Comparison of ENCODE assay signal across 13 mouse cellular contexts in genomic region chr12:25233027-25233535, GRCm38 (mm10).
DNase-seq lines count a peak whose midpoint lies in the region; ATAC-seq and TF ChIP-seq lines count a peak whose summit lies in the region.
"Had no signal": no experiment of that assay in that cellular context is flagged by ENCODE, and none has a peak within 500 bp of the region (broad histone marks: within the 10 kb centered on the region; RNA-seq: fewer than 3 reads in every experiment).

No protein-coding gene starts in this region.

- H3K4me3 ChIP-seq in intestine, embryonic 15.5 days (replicated peaks) = no peak overlapping the region
- no peak overlapping the region for H3K4me3 ChIP-seq in intestine, postnatal 0 days (ENCODE audit: low read depth, low read length)
- H3K4me3 ChIP-seq in lung, embryonic 15.5 days = no peak overlapping the region
- no peak overlapping the region for H3K4me3 ChIP-seq in heart, embryonic 16.5 days (ENCODE audit: low read length)
- no peak overlapping the region for H3K4me3 ChIP-seq in stomach, postnatal 0 days (ENCODE audit: low read depth, low read length)
- no peak overlapping the region for H3K4me3 ChIP-seq in midbrain, embryonic 11.5 days (ENCODE audit: low read depth, low read length)
- H3K4me3 ChIP-seq: embryonic facial prominence, embryonic 13.5 days; forebrain, embryonic 12.5 days; neural tube, embryonic 12.5 days had no signal

- H3K27ac ChIP-seq in intestine, embryonic 15.5 days = no peak overlapping the region
- no peak overlapping the region for H3K27ac ChIP-seq in intestine, postnatal 0 days (ENCODE audit: low read depth, low read length)
- H3K27ac ChIP-seq in lung, embryonic 15.5 days = peak overlapping the region; percentile 74
- peak overlapping the region; percentile 33; the same call in 1 of the 2 replicates for H3K27ac ChIP-seq in heart, embryonic 16.5 days (ENCODE audit: low read length)
- H3K27ac ChIP-seq in stomach, postnatal 0 days (replicated peaks) = 0 out of 2 replicates have a peak overlapping the region, but pooled peaks have one; percentile 13
- H3K27ac ChIP-seq in midbrain, embryonic 11.5 days (ENCODE audit: low read depth, low read length) = no peak overlapping the region
- H3K27ac ChIP-seq: embryonic facial prominence, embryonic 13.5 days; forebrain, embryonic 12.5 days; neural tube, embryonic 12.5 days had no signal

- H3K4me2 ChIP-seq in intestine, embryonic 15.5 days (replicated peaks) = no peak overlapping the region
- H3K4me2 ChIP-seq in intestine, postnatal 0 days (replicated peaks; ENCODE audit: low read depth) = no peak overlapping the region
- H3K4me2 ChIP-seq in lung, embryonic 15.5 days = no peak overlapping the region
- no peak overlapping the region for H3K4me2 ChIP-seq in heart, embryonic 16.5 days (ENCODE audit: low read depth, low read length)
- no peak overlapping the region for H3K4me2 ChIP-seq in stomach, postnatal 0 days (replicated peaks; ENCODE audit: low read depth)
- H3K4me2 ChIP-seq in midbrain, embryonic 11.5 days = no peak overlapping the region
- H3K4me2 ChIP-seq: embryonic facial prominence, embryonic 13.5 days; forebrain, embryonic 12.5 days; neural tube, embryonic 12.5 days had no signal

- no peak for TF ChIP-seq EP300 in stomach, postnatal 0 days (optimal IDR thresholded peaks at IDR 0.05)

- H3K27me3 ChIP-seq in intestine, embryonic 15.5 days (replicated peaks) = no peaks in the 10 kb centered on the region
- H3K27me3 ChIP-seq in intestine, postnatal 0 days (replicated peaks; ENCODE audit: control insufficient read depth, insufficient read depth, low read length) = no peaks in the 10 kb centered on the region
- H3K27me3 ChIP-seq in lung, embryonic 15.5 days = no peaks in the 10 kb centered on the region
- H3K27me3 ChIP-seq in heart, embryonic 16.5 days (ENCODE audit: control insufficient read depth, insufficient read depth, low read length) = no peaks in the 10 kb centered on the region
- no peaks in the 10 kb centered on the region for H3K27me3 ChIP-seq in stomach, postnatal 0 days (ENCODE audit: control insufficient read depth, insufficient read depth, low read length)
- H3K27me3 ChIP-seq in midbrain, embryonic 11.5 days (ENCODE audit: control insufficient read depth, insufficient read depth, low read length) = no peaks in the 10 kb centered on the region
- H3K27me3 ChIP-seq: forebrain, embryonic 12.5 days; neural tube, embryonic 12.5 days had no signal

- H3K9ac ChIP-seq in intestine, embryonic 15.5 days = no peak overlapping the region
- no peak overlapping the region for H3K9ac ChIP-seq in intestine, postnatal 0 days (ENCODE audit: low read depth, low read length)
- no peak overlapping the region for H3K9ac ChIP-seq in lung, embryonic 15.5 days
- H3K9ac ChIP-seq in heart, embryonic 16.5 days (ENCODE audit: low read length) = no peak overlapping the region
- H3K9ac ChIP-seq in stomach, postnatal 0 days (ENCODE audit: low read length) = no peak overlapping the region
- H3K9ac ChIP-seq in midbrain, embryonic 11.5 days (ENCODE audit: low read length) = no peak overlapping the region
- H3K9ac ChIP-seq: embryonic facial prominence, embryonic 13.5 days; forebrain, embryonic 12.5 days; neural tube, embryonic 12.5 days had no signal

- H3K9me3 ChIP-seq in intestine, embryonic 15.5 days = no peaks in the 10 kb centered on the region
- H3K9me3 ChIP-seq in intestine, postnatal 0 days (ENCODE audit: control insufficient read depth) = no peaks in the 10 kb centered on the region
- H3K9me3 ChIP-seq in lung, embryonic 15.5 days = no peaks in the 10 kb centered on the region
- H3K9me3 ChIP-seq in heart, embryonic 16.5 days (replicated peaks; ENCODE audit: control insufficient read depth, low read length) = no peaks in the 10 kb centered on the region
- no peaks in the 10 kb centered on the region for H3K9me3 ChIP-seq in stomach, postnatal 0 days (ENCODE audit: control insufficient read depth, low read length)
- no peaks in the 10 kb centered on the region for H3K9me3 ChIP-seq in midbrain, embryonic 11.5 days (ENCODE audit: control insufficient read depth, low read length)
- H3K9me3 ChIP-seq: embryonic facial prominence, embryonic 13.5 days; forebrain, embryonic 12.5 days; neural tube, embryonic 12.5 days had no signal

- WGBS in intestine, embryonic 15.5 days = 60% methylated on average over 4 of the region's 4 CpGs
- WGBS in intestine, postnatal 0 days = 56% methylated on average over 4 of the region's 4 CpGs
- 42% methylated on average over 4 of the region's 4 CpGs for WGBS in lung, embryonic 15.5 days
- 23% methylated on average over 4 of the region's 4 CpGs for WGBS in heart, embryonic 16.5 days
- WGBS in stomach, postnatal 0 days = 53% methylated on average over 4 of the region's 4 CpGs
- WGBS in midbrain, embryonic 11.5 days = 79% methylated on average over 4 of the region's 4 CpGs

- H3K36me3 ChIP-seq in intestine, embryonic 15.5 days = no peaks in the 10 kb centered on the region
- H3K36me3 ChIP-seq in intestine, postnatal 0 days (ENCODE audit: control insufficient read depth, insufficient read depth) = no peaks in the 10 kb centered on the region
- no peaks in the 10 kb centered on the region for H3K36me3 ChIP-seq in lung, embryonic 15.5 days
- H3K36me3 ChIP-seq in heart, embryonic 16.5 days (ENCODE audit: control insufficient read depth, insufficient read depth) = no peaks in the 10 kb centered on the region
- H3K36me3 ChIP-seq in stomach, postnatal 0 days (ENCODE audit: control insufficient read depth, insufficient read depth, low read length) = no peaks in the 10 kb centered on the region
- H3K36me3 ChIP-seq in midbrain, embryonic 11.5 days (ENCODE audit: control insufficient read depth, insufficient read depth, low read length) = no peaks in the 10 kb centered on the region
- H3K36me3 ChIP-seq: embryonic facial prominence, embryonic 13.5 days; forebrain, embryonic 12.5 days; neural tube, embryonic 12.5 days had no signal

- DNase-seq in lung, postnatal 25 days (ENCODE audit: low spot score) = no peak
- DNase-seq in stomach, postnatal 0 days (ENCODE audit: low spot score) = no peak
- no peak for DNase-seq in midbrain, embryonic 11.5 days (ENCODE audit: low spot score, missing footprints)
- DNase-seq: cerebellum, postnatal 36 days had no signal

- no peak for TF ChIP-seq CTCF in intestine, postnatal 0 days (IDR thresholded peaks at IDR 0.05; ENCODE audit: low read depth)
- no peak for TF ChIP-seq CTCF in stomach, postnatal 0 days (IDR thresholded peaks at IDR 0.05; ENCODE audit: low read depth)

- H3K4me1 ChIP-seq in intestine, embryonic 15.5 days (replicated peaks) = no peaks in the 10 kb centered on the region
- H3K4me1 ChIP-seq in intestine, postnatal 0 days (replicated peaks; ENCODE audit: control insufficient read depth, insufficient read depth, low read length) = no peaks in the 10 kb centered on the region
- peaks cover 28% of the 10 kb centered on the region for H3K4me1 ChIP-seq in lung, embryonic 15.5 days
- peaks cover 21% of the 10 kb centered on the region for H3K4me1 ChIP-seq in heart, embryonic 16.5 days (ENCODE audit: control insufficient read depth, insufficient read depth, low read length)
- no peaks in the 10 kb centered on the region for H3K4me1 ChIP-seq in stomach, postnatal 0 days (replicated peaks; ENCODE audit: control insufficient read depth, insufficient read depth)
- H3K4me1 ChIP-seq in midbrain, embryonic 11.5 days (ENCODE audit: control insufficient read depth, insufficient read depth, low read length) = no peaks in the 10 kb centered on the region
- H3K4me1 ChIP-seq: forebrain, embryonic 12.5 days; neural tube, embryonic 12.5 days had no signal

- ATAC-seq in intestine, embryonic 15.5 days = peak; percentile 51; the same call in 1 of the 2 replicates
- ATAC-seq in intestine, postnatal 0 days = no peak
- ATAC-seq in lung, embryonic 15.5 days (ENCODE audit: borderline replicate concordance, extremely low read depth, low FRiP score, low TSS enrichment) = peak; percentile 62
- ATAC-seq in heart, embryonic 16.5 days (replicated peaks; ENCODE audit: extremely low read depth, insufficient read depth, low FRiP score) = peak; percentile 72
- peak; percentile 83 for ATAC-seq in stomach, postnatal 0 days (ENCODE audit: low FRiP score, low TSS enrichment)
- ATAC-seq in midbrain, embryonic 11.5 days (ENCODE audit: low FRiP score) = no peak
- ATAC-seq: activated CD4-positive, CD25-positive, alpha-beta regulatory T cell, adult 4 months; midbrain, embryonic 16.5 days had no signal

Comparison
In these comparisons a context has a peak if more than half of its experiments do, and no peak if none do; other contexts are left out.
1. ATAC-seq: peak in intestine, embryonic 15.5 days (single experiment), lung, embryonic 15.5 days (single experiment), heart, embryonic 16.5 days (single experiment) and stomach, postnatal 0 days (single experiment); none in intestine, postnatal 0 days (single experiment) and midbrain, embryonic 11.5 days (single experiment).
2. H3K27ac ChIP-seq: peak in lung, embryonic 15.5 days (single experiment), heart, embryonic 16.5 days (single experiment) and stomach, postnatal 0 days (single experiment); none in intestine, embryonic 15.5 days (single experiment), intestine, postnatal 0 days (single experiment) and midbrain, embryonic 11.5 days (single experiment).